Mouse (Mus musculus): ENCODE measurements around the gene Ctnnbl1. TPM values are rescaled to one million over a fixed set of nuclear protein-coding genes. Genes with fewer than 3 reads are reported as not detected.

Ctnnbl1 gene
- total and polyA plus RNA-seq, 3 experiments, result 46.0 to 57.2 (median 48.6) TPM

DNA sequence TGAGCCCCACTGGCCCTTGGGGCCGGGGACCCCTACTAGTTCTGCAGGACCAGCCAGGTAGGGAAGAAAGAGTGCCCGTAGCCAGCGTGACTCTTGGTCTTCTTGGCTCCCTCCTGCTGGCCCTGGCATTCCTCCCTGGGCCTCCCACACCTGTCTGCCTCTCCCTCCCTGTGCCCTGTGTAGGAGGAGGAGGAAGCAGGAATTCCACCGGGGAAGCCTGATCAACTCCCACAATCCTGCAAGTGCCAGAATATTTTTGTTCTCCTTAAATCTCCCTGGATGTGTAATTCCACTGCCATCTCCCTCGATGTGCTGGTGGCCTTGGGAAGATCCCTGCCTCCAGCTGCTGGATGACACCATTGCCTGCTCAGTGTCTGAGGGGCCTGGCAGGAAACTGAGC lies 187.3 kb downstream of the Ctnnbl1 start:
- dilution Hi-C loops (cut with MboI; ENCODE audit: extremely low pct_ligation_motif_present, extremely low pct_unique_long_range_greater_than_20kb, low sequenced_read_pairs), result no loop called here
- no peak for DNase-seq (ENCODE audit: extremely low read depth)
- TF ChIP-seq NRF1 (IDR thresholded peaks at IDR 0.05; ENCODE audit: low read depth, low read length), result no peak
- no peak for TF ChIP-seq MEF2A (IDR thresholded peaks at IDR 0.05; ENCODE audit: borderline replicate concordance, low read depth, low read length)
- TF ChIP-seq CHD2 (IDR thresholded peaks at IDR 0.05; ENCODE audit: low read length), result no peak
- no peak for TF ChIP-seq RCOR1 (conservative IDR thresholded peaks at IDR 0.05; ENCODE audit: low read depth, low read length)
- TF ChIP-seq ETS1 (conservative IDR thresholded peaks at IDR 0.05; ENCODE audit: low read depth, low read length), result no peak
- TF ChIP-seq USF1 (IDR thresholded peaks at IDR 0.05; ENCODE audit: low read depth, low read length), result no peak
- no peak for TF ChIP-seq PAX5 (IDR thresholded peaks at IDR 0.05; ENCODE audit: low read length)
- TF ChIP-seq GABPA (IDR thresholded peaks at IDR 0.05; ENCODE audit: insufficient replicate concordance, low read depth, low read length), result no peak
- TF ChIP-seq MYC (IDR thresholded peaks at IDR 0.05; ENCODE audit: low read depth, low read length), result no peak
- TF ChIP-seq UBTF (IDR thresholded peaks at IDR 0.05; ENCODE audit: low read depth, low read length), result no peak
- TF ChIP-seq MXI1 (IDR thresholded peaks at IDR 0.05; ENCODE audit: low read depth, low read length), result no peak
- no peak for TF ChIP-seq TCF12 (IDR thresholded peaks at IDR 0.05; ENCODE audit: low read depth, low read length)
- Histone ChIP-seq H3K36me3 (replicated peaks in 1 of 2; ENCODE audit: control insufficient read depth in 1 of 2, insufficient read depth in 1 of 2, low read length in 1 of 2) (no peaks in the 10 kb centered on the region), H3K9me3 (replicated peaks; ENCODE audit: low read length) (no peaks in the 10 kb centered on the region), H3K9ac (ENCODE audit: insufficient read depth, low read depth) (no peak overlapping the region), H3K4me3 (replicated peaks in 1 of 3; ENCODE audit: low read depth in 2 of 3, low read length in 2 of 3, poor library complexity in 1 of 3) (no peak overlapping the region), H3K4me2 (ENCODE audit: insufficient read depth, low read depth, poor library complexity, severe bottlenecking) (no peak overlapping the region), H3K27ac (ENCODE audit: insufficient read depth, low read depth) (no peak overlapping the region), H3K79me2 (replicated peaks; ENCODE audit: control insufficient read depth, extremely low read depth, insufficient read depth, poor library complexity, severe bottlenecking) (no peaks in the 10 kb centered on the region), H3K27me3 (replicated peaks) (peaks cover 93% of the 10 kb centered on the region), H3K4me1 (ENCODE audit: control insufficient read depth in 1 of 2, insufficient read depth in 2 of 2) (0 out of 4 replicates have a peak, but pooled peaks cover 0 to 4% of the 10 kb centered on the region in 2 experiments)
- in situ Hi-C loops (cut with MboI; ENCODE audit: low pct_ligation_motif_present, low pct_unique_long_range_greater_than_20kb, low sequenced_read_pairs), result loop anchor here (10.0 kb wide), 1 partner anchor 290 kb away; no protein-coding TSS in a partner anchor

DNA sequence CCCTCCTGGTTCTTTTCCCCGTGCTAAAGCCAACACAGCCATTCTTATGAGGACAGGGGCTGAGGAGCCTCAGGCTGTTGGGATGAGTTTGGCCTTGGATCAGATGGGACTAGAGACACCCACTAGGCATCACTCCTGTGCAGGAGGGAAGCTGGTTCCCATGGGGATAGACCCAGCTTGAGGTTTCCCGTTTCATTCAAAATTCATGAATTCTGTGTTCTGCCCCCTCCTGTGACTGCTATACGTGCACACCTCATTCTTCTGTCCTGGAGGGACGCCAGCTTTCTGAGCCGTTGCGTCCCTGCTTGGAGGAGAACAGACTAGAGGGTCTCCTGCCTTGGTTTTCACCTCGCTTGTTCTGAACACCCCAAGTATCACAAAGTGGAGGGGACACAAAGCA lies 189.3 kb downstream of the Ctnnbl1 start:
- Histone ChIP-seq H3K9ac (ENCODE audit: insufficient read depth, low read depth) (no peak overlapping the region), H3K27ac (ENCODE audit: insufficient read depth, low read depth) (no peak overlapping the region), H3K36me3 (replicated peaks in 1 of 2; ENCODE audit: control insufficient read depth in 1 of 2, insufficient read depth in 1 of 2, low read length in 1 of 2) (no peaks in the 10 kb centered on the region), H3K9me3 (replicated peaks; ENCODE audit: low read length) (no peaks in the 10 kb centered on the region), H3K4me1 (ENCODE audit: control insufficient read depth in 1 of 2, insufficient read depth in 2 of 2) (0 out of 4 replicates have a peak, but pooled peaks cover 0 to 4% of the 10 kb centered on the region in 2 experiments), H3K79me2 (replicated peaks; ENCODE audit: control insufficient read depth, extremely low read depth, insufficient read depth, poor library complexity, severe bottlenecking) (no peaks in the 10 kb centered on the region), H3K4me2 (ENCODE audit: insufficient read depth, low read depth, poor library complexity, severe bottlenecking) (no peak overlapping the region), H3K4me3 (replicated peaks in 1 of 3; ENCODE audit: low read depth in 2 of 3, low read length in 2 of 3, poor library complexity in 1 of 3) (no peak overlapping the region), H3K27me3 (replicated peaks) (peaks cover 81% of the 10 kb centered on the region)
- DNase-seq (ENCODE audit: extremely low read depth), result no peak
- no peak for TF ChIP-seq MAX (IDR thresholded peaks at IDR 0.05; ENCODE audit: low read length)
- TF ChIP-seq SMC3 (IDR thresholded peaks at IDR 0.05; ENCODE audit: low read depth, low read length), result no peak
- in situ Hi-C loops (cut with MboI; ENCODE audit: low pct_ligation_motif_present, low pct_unique_long_range_greater_than_20kb, low sequenced_read_pairs) (loop anchor here (10.0 kb wide), 1 partner anchor 292 kb away; no protein-coding TSS in a partner anchor), dilution Hi-C loops (cut with MboI; ENCODE audit: extremely low pct_ligation_motif_present, extremely low pct_unique_long_range_greater_than_20kb, low sequenced_read_pairs) (no loop called here)
